Mouse (Mus musculus) frontal cortex, postnatal 36 days (tissue): ENCODE data around the gene Pgs1.

ENCODE experiments used
- DNase-seq, 2 experiments: peaks; one replicate each; pipeline ENCODE4 v3.0.0; 2022; ENCODE audit warnings: low spot score in 2 of 2

Gene Pgs1

GRCm38 (mm10) chr11:117976081-117976582, 10.0 kb upstream of the Pgs1 start:
- DNase-seq = peak in 1 of 2 experiments; percentile 34

- DNase-seq = no peak
These were observed 8.3 kb upstream of the Pgs1 start for GRCm38 (mm10) chr11:117977694-117978360.

GRCm38 (mm10) chr11:117979388-117979787, 6.7 kb upstream of the Pgs1 start:
- DNase-seq = no peak

- DNase-seq = no peak
These were observed 3.7 kb upstream of the Pgs1 start for GRCm38 (mm10) chr11:117982426-117982825.

- no peak for DNase-seq
These were observed 2.3 kb upstream of the Pgs1 start for GRCm38 (mm10) chr11:117983770-117984169.

- no peak for DNase-seq
These were observed 950 bp downstream of the Pgs1 start for GRCm38 (mm10) chr11:117987032-117987451.

GRCm38 (mm10) chr11:117987968-117988367, 1.9 kb downstream of the Pgs1 start:
- no peak for DNase-seq

GRCm38 (mm10) chr11:117989241-117989640, 3.1 kb downstream of the Pgs1 start:
- DNase-seq = no peak

GRCm38 (mm10) chr11:117989926-117990325, 3.8 kb downstream of the Pgs1 start:
- DNase-seq = no peak

GRCm38 (mm10) chr11:117991502-117992470, 5.7 kb downstream of the Pgs1 start:
- no peak for DNase-seq

- no peak for DNase-seq
These were observed 7.4 kb downstream of the Pgs1 start for GRCm38 (mm10) chr11:117993190-117994175.

- DNase-seq = peak; percentile 42
These were observed 8.4 kb downstream of the Pgs1 start for GRCm38 (mm10) chr11:117994250-117995057.

GRCm38 (mm10) chr11:117995255-117995654, 9.2 kb downstream of the Pgs1 start:
- DNase-seq = no peak

- DNase-seq = no peak
These were observed 9.6 kb downstream of the Pgs1 start for GRCm38 (mm10) chr11:117995661-117996060.

- no peak for DNase-seq
These were observed 10.0 kb downstream of the Pgs1 start for GRCm38 (mm10) chr11:117996066-117996465.

GRCm38 (mm10) chr11:117997085-117997484, 11.0 kb downstream of the Pgs1 start:
- no peak for DNase-seq

GRCm38 (mm10) chr11:117998356-117998755, 12.3 kb downstream of the Pgs1 start:
- DNase-seq = no peak

- DNase-seq = no peak
These were observed 13.3 kb downstream of the Pgs1 start for GRCm38 (mm10) chr11:117999260-117999934.

GRCm38 (mm10) chr11:118000083-118000482, 14.0 kb downstream of the Pgs1 start:
- no peak for DNase-seq
